Mouse (Mus musculus) cerebellum, postnatal 14 days (tissue): ENCODE measurements around the gene Als2cl.

Experiments
- DNase-seq, 2 experiments: peaks; one replicate each; pipeline ENCODE4 v3.0.0; 2021; ENCODE audit warnings: mixed read lengths in 2 of 2

Gene Als2cl

DNA sequence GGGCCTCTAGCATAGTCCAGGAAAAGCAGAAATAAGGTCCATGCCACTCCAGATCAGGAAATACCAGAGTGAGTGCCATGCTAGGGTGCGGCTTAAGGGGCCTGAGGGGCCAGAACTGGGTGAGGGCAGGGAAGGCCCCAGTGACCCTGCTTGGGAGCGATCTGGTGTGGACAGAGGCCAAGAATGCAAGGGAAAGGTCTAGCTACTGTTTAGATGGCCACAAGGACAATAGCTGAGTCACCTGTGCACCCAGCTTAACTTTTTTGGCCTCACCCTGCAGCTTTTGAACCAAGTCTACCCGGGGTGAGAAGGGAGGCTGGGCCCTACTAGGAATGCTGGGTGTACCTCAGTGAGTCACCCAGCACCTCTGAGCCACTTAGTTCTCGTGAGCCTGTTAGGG is 1.1 kb downstream of the Als2cl start:
- DNase-seq: no peak

DNA sequence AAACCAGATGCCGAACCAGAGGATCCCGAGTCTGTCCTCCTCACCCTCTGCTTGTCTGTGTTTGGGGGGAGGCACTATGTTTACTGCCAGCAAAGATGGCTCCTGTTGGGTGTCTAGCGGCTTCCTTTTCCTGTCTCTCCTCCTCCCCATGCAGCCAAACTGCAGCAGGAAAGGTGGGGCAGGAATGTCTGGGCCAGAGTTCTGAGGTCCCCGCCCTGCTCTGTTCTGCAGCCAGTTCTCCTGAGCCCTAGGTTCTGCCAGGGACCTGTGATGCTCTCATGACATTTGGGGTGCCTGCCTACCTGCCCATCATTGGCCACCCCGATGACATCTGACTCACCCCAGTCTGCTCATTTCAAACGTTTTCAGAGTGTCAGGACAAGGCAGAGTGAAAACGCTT is 2.3 kb downstream of the Als2cl start:
- DNase-seq: no peak

DNA sequence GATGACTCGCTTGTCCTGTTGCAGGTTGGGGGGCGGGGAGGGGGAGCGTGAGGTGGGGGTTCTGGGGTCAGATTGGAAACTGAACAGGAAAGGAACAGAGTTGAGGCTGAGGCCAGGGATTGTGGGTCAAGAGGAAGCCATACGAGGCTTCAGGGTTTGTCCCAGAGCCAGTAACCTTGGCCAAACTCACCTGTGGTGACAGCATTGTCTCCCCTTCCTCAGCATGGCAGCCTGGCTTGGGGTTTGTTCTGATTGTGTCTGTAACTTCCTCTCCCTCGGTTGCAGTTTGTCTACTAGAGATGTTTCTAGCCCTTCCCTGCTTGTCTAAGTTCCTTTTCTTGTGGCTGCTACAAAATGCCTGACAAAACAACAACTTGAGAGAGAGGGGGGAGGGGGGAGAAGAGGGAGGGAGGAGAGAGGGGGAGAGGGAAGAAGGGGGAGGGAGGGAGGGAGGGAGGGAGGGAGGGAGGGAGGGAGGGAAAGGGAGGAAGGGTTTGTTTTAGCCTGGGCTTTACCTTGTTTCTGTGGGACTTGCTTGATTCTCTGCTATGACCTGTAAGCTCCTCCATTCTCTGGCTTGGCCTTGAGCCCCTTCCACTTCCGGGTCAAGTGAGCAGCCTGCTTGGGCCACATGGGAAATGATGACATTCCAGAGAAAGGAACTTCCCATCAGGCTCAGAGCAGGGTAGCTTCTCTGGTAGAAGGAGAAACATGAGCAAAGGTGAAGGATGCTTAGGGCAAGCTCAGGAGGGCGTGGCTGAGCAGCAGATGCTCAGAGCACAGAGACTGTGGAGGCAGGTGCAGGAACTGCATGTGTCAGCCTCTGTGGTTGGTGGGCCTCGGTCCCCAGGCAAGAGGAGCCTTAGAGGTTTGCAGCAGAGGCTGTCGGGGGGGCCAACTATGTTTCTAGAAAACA is 8.0 kb downstream of the Als2cl start:
- no peak for DNase-seq

DNA sequence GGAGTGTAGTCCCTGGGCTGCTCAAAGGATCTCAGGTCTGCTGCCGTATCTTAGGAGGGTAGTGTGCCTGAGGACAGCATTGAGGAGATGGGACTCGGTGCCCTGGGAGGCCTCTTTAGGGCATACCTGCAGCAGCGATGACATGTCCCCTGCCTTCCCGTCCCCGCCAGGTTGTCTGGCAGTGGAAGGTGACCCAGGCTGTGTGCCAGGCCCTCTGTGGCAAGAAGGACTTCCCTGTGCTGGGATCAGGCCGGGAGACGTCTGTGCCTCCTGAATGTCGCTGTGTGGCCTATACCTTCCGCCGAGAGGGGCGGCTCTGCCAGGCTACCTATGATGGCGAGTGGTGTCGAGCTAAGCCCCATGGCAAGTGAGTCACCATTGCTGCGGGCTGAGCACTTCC is 9.3 kb downstream of the Als2cl start:
- DNase-seq: peak in 1 of 2 experiments; percentile 53

DNA sequence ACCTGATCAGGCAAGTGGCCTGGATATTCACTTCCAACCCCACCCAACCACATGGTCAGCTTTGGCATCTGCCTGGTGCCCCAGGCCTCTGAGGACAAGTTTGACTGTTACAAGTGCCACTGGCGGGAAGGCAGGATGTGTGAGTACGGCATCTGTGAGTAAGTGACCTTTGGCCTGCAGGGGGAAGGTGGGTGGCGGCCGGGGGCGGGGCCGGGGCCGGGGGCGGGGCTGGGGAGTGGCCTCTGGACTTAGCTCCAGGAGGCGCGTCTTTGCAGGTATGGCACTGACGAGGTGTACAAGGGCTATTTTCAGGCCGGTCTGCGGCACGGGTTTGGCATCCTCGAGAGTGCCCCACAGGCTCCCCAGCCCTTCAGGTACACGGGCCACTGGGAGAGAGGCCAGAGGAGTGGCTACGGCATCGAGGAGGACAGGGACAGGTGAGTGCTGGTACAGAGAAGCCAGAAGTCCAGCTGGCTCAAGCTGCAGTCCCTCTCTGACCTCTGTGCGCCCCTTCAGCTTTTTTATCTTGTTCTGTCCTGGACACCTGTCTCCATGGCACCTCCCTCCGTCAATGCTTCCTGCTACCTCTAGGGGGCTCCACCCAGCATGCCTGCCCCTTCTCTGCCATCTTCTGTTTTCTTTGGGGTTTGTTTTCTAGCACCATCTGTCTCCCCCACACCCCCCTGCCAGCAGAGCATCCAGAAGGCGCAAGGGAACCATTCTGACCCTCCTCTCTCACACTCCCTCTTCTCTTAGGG is 10.5 kb downstream of the Als2cl start:
- no peak for DNase-seq

DNA sequence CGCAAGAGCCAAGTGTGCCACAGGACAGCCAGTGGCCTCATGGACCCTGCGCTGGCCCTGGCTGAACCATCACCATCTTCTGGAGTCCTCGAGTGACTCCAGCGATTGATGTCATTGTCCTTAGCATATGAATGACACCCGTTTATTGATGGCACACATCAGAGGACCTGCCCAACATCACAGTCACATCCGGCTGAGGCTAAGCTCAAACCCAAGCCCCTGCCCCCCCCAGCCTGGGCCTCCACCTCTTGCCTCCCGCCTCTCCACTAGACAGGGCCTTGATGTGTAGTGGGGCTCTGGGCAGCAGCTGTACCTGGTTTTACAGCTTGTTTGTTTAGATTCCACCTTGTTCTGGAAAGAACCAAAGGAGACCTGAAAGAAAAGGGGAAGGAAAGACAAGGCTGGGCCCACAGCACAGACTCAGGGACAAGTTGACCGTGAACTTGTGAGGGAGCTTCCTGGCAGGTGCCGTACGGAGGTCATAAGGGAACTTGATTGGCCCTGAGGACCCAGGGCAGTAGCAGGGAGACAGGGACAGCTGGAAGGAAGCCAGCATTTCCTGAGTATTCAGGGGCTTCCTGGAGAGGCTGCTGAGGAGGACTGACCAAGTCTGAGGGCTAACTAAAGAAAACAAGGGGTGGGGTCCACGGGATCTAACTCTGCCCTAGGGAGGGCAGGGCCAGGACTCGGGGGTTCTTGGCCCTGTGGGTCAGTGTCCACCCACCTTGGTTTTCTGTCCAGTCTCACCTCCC is 11.6 kb downstream of the Als2cl start:
- DNase-seq: no peak

DNA sequence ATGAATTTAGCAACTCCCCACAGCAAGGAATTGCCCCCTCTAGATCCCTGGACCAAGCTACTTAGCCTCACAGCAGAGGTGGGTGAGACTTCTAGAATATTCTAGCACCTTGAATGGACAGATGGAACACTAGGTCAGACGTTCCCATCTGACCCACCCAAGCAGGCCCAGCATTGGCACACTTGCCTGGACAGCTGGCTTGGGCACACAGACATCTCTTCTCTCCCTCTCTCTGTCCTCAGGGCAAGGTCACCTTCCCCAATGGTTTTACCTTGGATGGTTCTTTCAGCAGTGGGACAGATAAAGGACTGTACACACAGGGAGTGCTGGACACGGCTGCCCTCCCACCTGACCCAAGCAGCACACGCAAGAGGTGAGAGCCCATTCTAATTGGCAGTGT is 12.9 kb downstream of the Als2cl start:
- DNase-seq: peak in 1 of 2 experiments; percentile 54

DNA sequence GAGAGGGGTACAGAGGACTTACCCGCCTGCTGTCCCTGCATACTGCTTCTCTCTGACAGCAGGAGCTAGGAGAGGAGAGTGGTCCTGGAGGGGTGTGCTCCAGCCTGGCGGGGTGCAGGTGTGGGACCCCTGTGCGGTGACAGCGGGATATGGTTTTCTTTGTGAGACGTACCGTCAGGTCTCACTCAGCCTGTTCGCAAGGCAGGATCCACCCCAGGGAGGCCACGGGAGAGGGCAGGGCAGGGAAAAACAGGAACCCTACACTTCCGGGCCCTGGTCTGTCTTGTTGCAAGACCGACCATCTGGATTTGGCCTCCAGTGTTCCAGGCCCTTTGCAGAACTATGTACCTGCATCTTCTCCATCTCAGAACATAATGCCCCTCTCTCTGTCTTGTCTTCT is 13.8 kb downstream of the Als2cl start:
- no peak for DNase-seq

DNA sequence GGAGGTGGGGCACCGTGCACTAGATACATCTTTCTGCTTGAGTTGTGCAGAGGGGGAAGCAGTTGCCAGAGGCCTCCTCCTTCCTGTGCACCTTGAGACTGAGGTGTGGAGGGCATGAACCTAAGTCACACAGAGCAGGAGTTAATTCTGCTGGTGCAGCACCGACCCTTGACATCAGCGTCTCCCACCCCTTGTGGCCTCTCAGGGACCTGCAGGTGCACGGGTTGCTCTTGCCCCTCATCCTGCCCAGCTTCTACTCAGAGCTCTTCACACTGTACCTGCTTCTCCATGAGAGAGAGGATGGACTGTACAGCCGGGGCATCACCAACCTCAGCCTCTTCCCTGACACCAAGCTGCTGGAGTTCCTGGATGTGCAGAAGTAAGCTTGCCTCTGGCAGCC is 15.8 kb downstream of the Als2cl start:
- DNase-seq: peak in 1 of 2 experiments; percentile 17

DNA sequence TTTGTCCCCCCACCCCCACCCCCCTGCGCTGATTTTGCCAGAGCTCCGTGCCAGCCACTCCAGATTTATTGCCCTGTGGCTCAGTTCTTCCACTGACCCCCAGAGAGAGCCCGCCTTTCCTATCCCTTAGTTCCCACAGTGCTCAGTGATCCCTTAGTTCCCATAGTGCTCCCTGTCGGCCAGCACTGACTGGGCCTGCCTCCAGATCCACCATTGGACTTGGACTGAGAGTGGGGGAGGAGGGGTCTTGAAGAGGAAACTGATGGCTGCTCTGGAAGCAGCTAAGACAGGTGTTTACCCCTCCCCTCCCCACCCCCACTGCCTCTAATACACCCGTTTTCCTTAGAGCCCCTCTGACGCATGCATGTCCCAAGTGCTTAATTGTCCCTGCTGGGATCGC is 16.3 kb downstream of the Als2cl start:
- peak in 1 of 2 experiments; percentile 28 for DNase-seq

DNA sequence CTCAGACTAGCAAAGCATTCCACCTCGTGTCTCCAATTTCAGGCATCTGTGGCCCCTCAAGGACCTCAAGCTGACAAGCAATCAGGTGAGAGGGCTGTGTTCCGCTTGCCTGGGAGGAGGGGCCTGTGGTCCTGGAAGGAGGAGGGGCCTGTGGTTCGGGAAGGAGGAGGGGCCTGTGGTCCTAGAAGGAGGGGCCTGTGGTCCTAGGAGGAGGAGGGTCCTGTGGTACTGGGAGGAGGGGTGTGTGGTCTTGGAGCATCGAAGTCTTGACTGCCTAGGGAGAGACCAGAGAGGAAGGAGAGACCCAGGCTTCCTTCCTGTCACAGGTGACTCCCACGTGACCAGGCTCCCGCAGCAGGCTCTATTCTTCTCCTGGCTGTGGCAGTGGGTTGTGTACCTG is 16.9 kb downstream of the Als2cl start:
- DNase-seq: no peak

DNA sequence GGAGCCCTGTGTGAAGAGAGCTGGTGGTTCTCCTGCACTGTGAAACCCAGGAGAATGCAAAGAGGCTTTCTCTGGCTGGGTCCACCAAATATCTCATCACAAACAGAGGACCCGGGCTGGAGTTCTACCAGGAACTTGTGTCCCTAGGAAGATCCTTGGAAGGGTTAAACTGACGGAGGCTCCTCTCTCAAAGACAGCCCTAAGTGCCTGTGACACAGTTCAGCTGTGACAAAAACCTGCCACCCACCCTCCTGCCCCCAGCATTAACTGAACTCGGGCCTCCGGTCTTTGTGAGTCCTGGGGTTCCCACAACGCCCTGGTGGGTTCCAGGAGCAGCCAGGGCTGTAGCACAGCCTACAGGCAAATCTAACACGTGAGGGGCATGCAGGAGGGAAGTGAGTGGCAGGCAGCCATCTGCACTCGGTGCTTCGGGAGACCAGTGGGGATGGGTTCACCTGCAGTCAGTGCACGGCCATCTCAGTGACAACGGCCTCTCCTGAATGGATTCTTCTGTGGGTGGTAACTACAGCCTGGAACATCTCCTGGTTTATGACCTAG is 19.9 kb downstream of the Als2cl start:
- no peak for DNase-seq

DNA sequence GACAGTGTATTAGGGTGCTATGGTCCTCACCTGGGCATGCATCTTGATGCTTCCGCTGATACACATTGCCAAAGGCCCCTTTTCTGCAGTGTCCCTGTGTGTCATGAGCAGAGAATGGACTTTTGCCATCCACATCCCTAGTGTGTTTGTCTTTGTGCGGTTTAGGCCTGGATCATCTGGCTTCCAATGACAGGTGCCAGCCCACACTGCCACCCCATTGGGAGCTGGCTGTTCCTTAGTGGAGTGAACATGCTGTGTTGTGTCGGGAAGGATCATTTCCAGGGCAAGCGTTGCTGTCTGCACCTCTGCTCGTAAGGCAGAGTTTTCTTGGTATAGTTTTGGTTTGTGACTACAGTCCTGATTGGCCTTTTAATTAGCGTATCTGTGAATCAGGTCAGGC is 21.5 kb downstream of the Als2cl start:
- no peak for DNase-seq

DNA sequence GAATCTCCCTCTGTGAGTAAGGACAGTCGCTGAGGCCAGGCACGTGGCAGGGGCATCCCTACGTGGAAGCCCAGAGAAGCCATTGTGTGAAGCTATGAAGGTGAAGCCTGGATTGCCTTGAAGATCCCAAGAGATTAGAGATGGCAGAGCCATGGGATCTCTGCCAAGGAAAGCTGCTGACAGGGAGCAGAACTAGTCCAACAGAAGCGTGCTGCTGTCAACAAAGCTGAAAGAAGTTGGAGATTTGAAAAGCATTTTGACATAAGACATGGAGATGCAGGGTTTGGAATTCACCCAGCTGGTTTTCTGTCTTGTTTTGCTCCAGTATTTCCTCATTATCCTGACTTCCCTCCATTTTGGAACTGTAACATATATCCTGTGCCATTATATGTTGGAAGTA is 22.6 kb downstream of the Als2cl start:
- DNase-seq: no peak

DNA sequence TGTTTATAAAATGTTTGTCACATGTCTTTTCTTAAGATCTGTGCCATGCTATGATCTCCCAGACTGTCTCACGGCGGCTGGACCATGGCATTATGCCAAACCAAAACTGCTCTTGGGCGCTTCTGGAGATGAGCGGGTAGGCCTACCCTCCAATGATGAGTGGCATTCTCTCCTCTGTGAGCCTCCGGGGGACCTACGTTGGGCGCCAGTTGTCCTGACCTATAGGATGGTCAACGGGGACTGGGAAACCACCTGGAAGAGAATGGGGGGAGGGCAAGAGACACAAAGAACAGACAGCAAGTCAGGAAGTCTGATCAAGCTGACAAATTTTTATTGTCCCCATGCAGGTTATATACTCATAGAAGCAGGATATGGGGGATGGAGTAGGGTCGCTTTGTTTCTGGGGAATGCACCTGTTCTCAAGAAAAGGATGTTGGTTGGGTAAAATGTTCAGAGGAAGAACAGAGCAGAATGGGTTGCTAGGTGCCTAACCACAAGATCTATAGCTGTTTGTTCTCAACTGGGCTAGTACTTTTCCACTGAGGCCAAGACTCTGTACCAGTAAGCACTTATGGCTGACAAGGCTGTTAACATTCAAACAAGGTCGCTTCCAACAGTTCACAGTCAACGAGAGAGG is 27.6 kb downstream of the Als2cl start:
- DNase-seq: no peak

DNA sequence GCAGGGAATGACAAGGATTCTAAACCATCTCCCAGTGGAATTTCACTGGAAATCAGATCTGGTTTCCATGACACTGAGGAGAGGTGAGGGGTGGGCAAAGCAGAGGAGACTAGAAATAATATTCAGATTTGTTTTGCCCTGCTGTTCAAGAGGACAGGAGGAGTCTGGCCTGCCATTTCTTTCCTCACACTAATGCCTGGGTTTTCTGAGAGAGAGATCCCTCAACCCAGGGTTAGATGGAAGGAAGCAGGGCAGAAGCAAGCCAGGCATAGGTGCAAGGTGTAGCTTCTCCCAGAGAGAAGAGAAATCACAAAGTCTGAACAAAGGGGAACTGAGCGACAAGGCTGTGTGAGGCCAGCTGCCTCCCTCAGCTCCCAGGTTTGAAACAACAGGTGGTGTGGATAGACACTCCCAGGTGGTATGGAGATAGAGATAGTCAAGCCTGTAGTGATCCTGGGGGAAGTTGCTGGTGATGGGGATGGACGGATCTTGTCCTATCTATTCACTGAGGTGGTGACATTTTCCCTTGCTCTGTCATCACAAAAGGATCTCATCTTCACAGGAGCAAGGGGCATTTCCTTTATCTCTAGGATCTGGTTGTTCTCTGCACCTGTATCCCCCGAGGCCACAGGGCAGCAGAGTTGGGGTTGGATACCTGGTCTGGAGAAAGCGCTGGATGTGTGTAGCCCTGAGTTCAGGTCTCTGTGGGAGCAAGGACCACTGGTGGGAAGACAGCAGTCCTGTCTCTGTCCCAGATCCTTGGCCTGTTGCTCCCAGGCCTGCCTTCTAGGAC is 28.4 kb downstream of the Als2cl start:
- DNase-seq: no peak

DNA sequence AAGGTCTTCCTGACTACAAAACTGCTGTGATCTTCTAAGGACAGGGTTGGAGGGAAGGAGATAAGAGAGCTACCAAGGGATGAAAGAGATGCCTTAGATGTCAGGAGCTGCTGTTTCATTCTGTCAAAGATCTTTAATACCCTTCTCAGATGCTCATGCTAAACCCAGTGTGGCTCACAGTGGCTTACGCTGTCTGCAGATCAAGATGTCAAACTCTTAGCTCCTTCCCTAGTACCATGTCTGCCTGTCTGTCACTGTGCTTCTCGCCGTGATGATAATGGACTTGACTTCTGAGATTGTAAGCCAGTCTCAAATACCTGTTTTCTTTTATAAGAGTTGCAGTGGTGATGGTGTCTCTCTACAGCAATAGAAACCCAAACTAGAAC is 29.0 kb downstream of the Als2cl start:
- no peak for DNase-seq

DNA sequence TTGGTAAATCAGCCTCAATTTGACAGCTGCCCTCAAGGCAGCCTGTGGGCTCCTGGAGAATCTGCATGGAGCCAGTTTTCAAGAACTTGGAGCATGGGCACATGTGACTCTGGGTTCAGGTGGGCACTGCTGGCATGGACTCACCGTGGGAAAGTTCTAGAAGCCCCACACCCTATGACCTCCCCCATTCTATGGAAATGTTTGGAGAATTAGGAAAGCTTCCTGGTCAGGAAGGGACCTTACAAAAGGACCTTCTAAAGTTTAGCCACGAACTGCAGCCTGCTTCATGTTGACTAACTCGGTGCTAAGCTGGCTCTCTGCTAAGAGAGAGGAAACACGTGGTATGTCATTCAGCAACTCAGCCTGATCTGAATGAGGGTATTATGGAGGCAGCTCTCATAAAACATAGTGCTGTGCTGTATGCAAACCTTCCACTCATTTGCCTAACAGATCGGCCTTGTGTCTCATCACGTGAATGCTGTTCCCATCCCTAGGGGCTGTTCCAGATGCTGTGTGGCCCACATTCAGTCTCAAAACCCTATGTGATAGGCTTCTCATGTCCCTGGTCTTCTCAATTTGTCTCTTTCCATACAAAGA is 29.8 kb downstream of the Als2cl start:
- DNase-seq: no peak

DNA sequence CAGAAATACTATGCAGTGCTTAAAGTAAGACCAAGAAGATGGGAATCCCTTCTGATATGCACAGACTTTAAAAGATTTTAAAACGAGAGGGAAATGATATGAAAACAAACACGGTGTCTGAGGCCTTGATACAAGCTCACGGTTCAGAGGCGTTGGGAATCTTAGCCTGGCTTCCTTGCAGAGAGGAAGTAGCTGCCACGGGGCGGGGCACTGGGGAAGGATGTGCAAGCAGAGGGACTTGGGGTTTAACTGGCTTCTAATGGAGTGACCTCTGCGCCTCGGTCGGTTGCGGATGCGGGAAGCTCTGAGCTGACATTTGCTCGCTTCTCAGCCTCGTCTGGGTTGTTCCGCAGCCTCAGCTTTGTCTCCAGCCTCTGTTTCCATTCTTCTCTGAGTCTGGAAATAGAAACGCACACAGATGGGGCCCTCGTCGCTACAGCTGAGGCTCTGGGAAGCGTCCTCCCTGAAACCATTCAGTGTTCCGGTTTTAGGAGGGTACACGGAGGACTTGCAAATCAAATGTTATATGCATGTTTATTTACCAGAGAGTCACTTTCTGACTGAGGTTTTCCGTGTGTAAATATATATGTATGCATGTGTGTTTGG is 35.1 kb downstream of the Als2cl start:
- DNase-seq: no peak

DNA sequence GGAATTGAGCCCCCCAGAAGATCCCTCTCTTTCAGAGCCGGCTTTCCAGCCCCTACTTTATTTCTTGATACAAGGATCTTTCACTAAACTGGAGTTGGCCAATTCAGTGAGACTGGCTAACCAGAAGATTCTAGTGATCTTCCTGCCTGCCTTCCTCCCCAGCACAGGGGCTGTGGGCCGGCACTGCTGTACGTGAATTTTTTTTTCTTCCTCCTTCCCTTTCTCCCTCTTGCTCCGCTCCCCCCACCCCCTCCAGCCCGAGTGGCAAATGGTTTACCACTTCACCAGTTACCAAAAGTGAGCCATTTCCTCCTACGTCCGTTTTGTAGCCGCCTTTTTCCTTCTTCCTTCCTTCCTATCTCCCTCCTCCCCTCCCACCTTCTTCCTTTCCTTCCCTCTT is 35.8 kb downstream of the Als2cl start:
- no peak for DNase-seq

DNA sequence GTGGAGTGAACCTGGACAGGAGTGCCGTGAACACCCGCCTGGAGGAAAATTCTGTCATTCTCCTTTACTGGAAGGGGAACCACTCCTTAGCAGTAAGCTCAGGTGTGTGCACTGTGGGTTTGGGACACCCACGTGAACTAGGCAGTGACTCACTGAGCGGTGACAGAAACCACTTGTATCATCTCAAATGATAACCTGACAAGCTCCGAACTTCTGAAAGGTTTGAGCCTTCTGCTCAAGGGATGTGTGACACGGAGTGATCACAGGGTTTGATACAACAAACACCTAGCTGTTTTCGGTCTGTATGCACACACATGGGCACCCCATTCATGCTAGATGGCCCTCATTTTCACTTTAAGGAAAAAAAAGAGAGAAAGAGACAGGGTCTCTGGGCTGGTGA is 37.1 kb downstream of the Als2cl start, which contains the start of gene Fam240a:
TSS of gene Fam240a (minus strand) at position 76 of the 400 bp plus-strand sequence.
- no peak for DNase-seq
